ENCODE assay signal across 9 mouse cellular contexts in the genomic region with DNA sequence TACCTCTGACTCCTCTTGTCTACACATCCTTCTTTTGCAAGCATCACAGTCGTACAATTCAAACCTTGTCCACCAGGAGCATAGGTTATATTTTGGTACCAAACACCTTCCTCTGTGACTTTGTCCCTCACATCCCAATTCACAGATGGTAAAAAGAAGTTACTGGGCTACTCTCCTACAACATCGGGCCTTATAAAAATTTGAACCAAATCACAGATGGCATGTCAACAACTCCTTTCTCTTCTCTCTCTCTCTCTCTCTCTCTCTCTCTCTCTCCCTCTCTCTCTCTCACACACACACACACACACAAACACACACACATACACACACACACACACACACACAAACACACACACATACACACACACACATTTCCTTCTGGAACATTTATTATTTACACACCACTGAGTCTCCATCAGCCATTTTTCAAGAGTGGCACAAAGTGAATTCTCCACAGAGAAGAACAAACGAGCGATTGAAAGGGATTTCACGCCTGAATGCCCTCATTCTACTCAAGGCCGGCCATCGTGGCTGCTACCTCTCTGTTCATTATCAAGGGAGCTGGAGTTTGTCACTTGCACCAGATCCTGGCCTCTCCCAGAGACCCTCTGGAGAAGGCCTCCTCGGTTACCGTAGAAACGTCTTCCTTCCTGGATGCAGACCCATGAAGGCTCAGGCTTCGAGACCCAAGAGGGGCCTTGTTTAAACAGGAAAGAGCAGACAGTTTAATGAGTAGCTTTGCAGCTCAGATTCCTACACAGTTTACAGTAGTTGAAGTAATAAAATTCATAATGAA.
DNase-seq lines count a peak whose midpoint lies in the region; ATAC-seq and TF ChIP-seq lines count a peak whose summit lies in the region.
"Had no signal": no experiment of that assay in that cellular context is flagged by ENCODE, and none has a peak within 500 bp of the region (broad histone marks: within the 10 kb centered on the region; RNA-seq: fewer than 3 reads in every experiment).

No protein-coding gene starts in this region.

- no peak for TF ChIP-seq CTCF in lung, embryonic 14.5 days (IDR thresholded peaks at IDR 0.05; ENCODE audit: low read depth)
- no peak for TF ChIP-seq CTCF in lung, postnatal 0 days (IDR thresholded peaks at IDR 0.05)

- TF ChIP-seq EP300 in lung, postnatal 0 days (IDR thresholded peaks at IDR 0.05) = no peak

- H3K27me3 ChIP-seq in lung, embryonic 14.5 days (ENCODE audit: insufficient read depth, low read length) = no peaks in the 10 kb centered on the region
- no peaks in the 10 kb centered on the region for H3K27me3 ChIP-seq in lung, postnatal 0 days (replicated peaks; ENCODE audit: insufficient read depth, low read length)
- H3K27me3 ChIP-seq in hindbrain, embryonic 13.5 days = no peaks in the 10 kb centered on the region

- H3K9me3 ChIP-seq in lung, embryonic 14.5 days (ENCODE audit: low read depth, low read length) = no peaks in the 10 kb centered on the region
- H3K9me3 ChIP-seq in lung, postnatal 0 days (ENCODE audit: low read length) = no peaks in the 10 kb centered on the region
- H3K9me3 ChIP-seq in hindbrain, embryonic 13.5 days = no peaks in the 10 kb centered on the region
- H3K9me3 ChIP-seq: megakaryocyte, embryonic 14.5 days had no signal

- no peak overlapping the region for H3K4me3 ChIP-seq in lung, embryonic 14.5 days (ENCODE audit: low read depth, low read length)
- no peak overlapping the region for H3K4me3 ChIP-seq in lung, postnatal 0 days (ENCODE audit: low read depth, low read length)
- no peak overlapping the region for H3K4me3 ChIP-seq in hindbrain, embryonic 13.5 days
- H3K4me3 ChIP-seq: megakaryocyte, embryonic 14.5 days had no signal

- peak; percentile 49 for DNase-seq in lung, embryonic 14.5 days
- no peak for DNase-seq in lung, postnatal 0 days (ENCODE audit: low spot score)
- DNase-seq in left cerebral cortex, adult 9 months (ENCODE audit: low spot score in 2 of 2) = peak; percentile 23 to 41
- DNase-seq in retina, embryonic 14.5 days (ENCODE audit: low spot score) = peak; percentile 99
- no peak for DNase-seq in thymus, postnatal 0 days (ENCODE audit: low spot score)
- no peak for DNase-seq in adrenal gland, adult 8-10 months

- H3K4me2 ChIP-seq in lung, embryonic 14.5 days = no peak overlapping the region
- no peak overlapping the region for H3K4me2 ChIP-seq in lung, postnatal 0 days (replicated peaks; ENCODE audit: low read depth, low read length)
- H3K4me2 ChIP-seq in hindbrain, embryonic 13.5 days = no peak overlapping the region

- peak; percentile 52; the same call in 1 of the 2 replicates for ATAC-seq in lung, embryonic 14.5 days (ENCODE audit: insufficient read depth)
- ATAC-seq in lung, postnatal 0 days = no peak
- peak; percentile 91 for ATAC-seq in hindbrain, embryonic 13.5 days (ENCODE audit: low FRiP score)
- no peak for ATAC-seq in erythroid progenitor cell, adult 5-6 weeks (replicated peaks; ENCODE audit: low FRiP score, poor library complexity, severe bottlenecking)

- no peaks in the 10 kb centered on the region for H3K36me3 ChIP-seq in lung, embryonic 14.5 days (ENCODE audit: insufficient read depth)
- no peaks in the 10 kb centered on the region for H3K36me3 ChIP-seq in lung, postnatal 0 days (ENCODE audit: insufficient read depth, low read length)
- H3K36me3 ChIP-seq in hindbrain, embryonic 13.5 days = no peaks in the 10 kb centered on the region

- H3K9ac ChIP-seq in lung, embryonic 14.5 days = no peak overlapping the region
- no peak overlapping the region for H3K9ac ChIP-seq in lung, postnatal 0 days (replicated peaks; ENCODE audit: low read depth)
- no peak overlapping the region for H3K9ac ChIP-seq in hindbrain, embryonic 13.5 days

- 41% methylated on average over 11 of the region's 11 CpGs for WGBS in lung, embryonic 14.5 days
- 43% methylated on average over 11 of the region's 11 CpGs for WGBS in lung, postnatal 0 days
- 11% methylated on average over 11 of the region's 11 CpGs for WGBS in hindbrain, embryonic 13.5 days

- no peak overlapping the region for H3K27ac ChIP-seq in lung, embryonic 14.5 days (ENCODE audit: low read depth)
- no peak overlapping the region for H3K27ac ChIP-seq in lung, postnatal 0 days (ENCODE audit: low read length)
- H3K27ac ChIP-seq in hindbrain, embryonic 13.5 days = peak overlapping the region; percentile 40; the same call in 1 of the 2 replicates

- H3K4me1 ChIP-seq in lung, embryonic 14.5 days (ENCODE audit: insufficient read depth) = no peaks in the 10 kb centered on the region
- no peaks in the 10 kb centered on the region for H3K4me1 ChIP-seq in lung, postnatal 0 days (ENCODE audit: insufficient read depth, low read depth, low read length)
- peaks cover 10% of the 10 kb centered on the region; the same call in 1 of the 2 replicates for H3K4me1 ChIP-seq in hindbrain, embryonic 13.5 days (replicated peaks)

Comparison
In these comparisons a context has a peak if more than half of its experiments do, and no peak if none do; other contexts are left out.
1. ATAC-seq: peak in lung, embryonic 14.5 days (single experiment) and hindbrain, embryonic 13.5 days (single experiment); none in lung, postnatal 0 days (single experiment) and erythroid progenitor cell, adult 5-6 weeks (single experiment).
2. DNase-seq: peak in lung, embryonic 14.5 days (single experiment), left cerebral cortex, adult 9 months (2 of 2) and retina, embryonic 14.5 days (single experiment); none in lung, postnatal 0 days (single experiment), thymus, postnatal 0 days (single experiment) and adrenal gland, adult 8-10 months (single experiment).